Mouse (Mus musculus) cerebellum, adult 11 months (tissue): Measurements from ENCODE around the gene Oas1f.
"Not testable (repeated sequence)": the region's sequence is repeated elsewhere in the genome, so short reads cannot be mapped to it uniquely, and the experiment has no call there.

Experiments used
- DNase-seq: peaks from one replicate; pipeline ENCODE4 v3.0.0; 2022

The Oas1f gene

GRCm38 (mm10) chr5:120871469-120871868, 24.3 kb downstream of the Oas1f start:
- no peak for DNase-seq

- DNase-seq, result peak; percentile 10
Measured at GRCm38 (mm10) chr5:120876839-120877238, 29.7 kb downstream of the Oas1f start.

DNA sequence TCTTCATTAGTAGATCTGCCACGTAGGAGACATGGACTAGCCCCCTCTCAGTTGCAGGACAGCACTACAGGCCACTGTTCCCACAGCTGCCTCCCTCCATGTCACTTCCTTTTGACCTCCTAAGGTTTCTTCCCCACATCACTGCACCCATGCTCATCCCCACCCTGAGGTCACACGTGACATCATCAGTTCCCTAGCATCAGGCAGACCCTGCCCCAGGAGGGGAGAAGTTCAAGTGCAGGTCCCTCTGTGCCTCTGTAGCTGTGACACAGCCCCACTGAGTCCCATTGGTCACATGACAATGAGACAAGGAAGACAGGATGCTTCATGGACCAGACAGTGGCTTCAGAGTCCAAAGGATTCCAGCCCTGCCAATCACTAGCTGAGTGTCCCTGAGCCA, 30.2 kb downstream of the Oas1f start:
- DNase-seq, result not testable (repeated sequence)

DNA sequence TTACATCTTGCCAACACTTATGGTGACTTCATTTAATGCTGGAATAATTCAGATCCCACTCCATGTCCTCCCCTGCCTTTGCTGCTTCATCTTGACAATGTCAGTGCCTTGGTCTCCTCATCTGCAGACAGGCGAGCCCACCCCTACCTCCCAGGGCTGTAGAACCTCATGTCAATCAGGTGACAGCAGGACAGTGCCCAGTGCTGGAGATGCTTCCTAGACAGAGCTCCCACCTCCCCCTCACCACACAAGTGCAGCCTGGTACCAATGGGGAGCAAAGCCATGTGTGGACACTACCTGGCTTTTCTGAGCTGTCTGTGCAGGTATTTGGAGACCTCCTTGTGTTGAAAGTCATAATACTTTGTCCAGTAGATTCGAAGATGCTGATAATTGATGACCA, 31.6 kb downstream of the Oas1f start:
- DNase-seq, result not testable (repeated sequence)

GRCm38 (mm10) chr5:120881681-120882080, 34.5 kb downstream of the Oas1f start:
- not testable (repeated sequence) for DNase-seq

DNA sequence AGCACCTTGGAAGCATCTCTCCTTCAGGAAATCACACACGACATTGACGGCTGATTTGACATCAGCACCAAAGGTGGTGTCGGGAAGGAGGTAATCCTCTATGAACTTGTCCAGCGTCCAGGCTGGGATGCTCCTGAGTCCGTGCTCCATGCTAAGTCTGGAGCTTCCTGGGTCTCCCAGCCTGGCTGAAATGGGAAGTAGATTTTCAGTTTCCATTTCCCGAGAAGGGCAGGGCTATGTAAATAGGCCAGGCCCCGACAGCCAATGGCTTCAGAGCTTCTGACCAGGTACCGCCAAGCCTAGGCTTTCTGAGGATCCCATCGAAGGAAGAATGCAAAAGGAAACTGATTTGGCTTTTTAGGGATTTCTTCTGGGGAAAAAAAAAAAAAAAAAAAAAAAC, 40.2 kb downstream of the Oas1f start, which contains the start of gene Oas1g:
Oas1g (minus strand) TSS at position 201 of the 400 bp plus-strand sequence.
- DNase-seq, result not testable (repeated sequence)

- no peak for DNase-seq
Measured at GRCm38 (mm10) chr5:120887831-120888230, 40.7 kb downstream of the Oas1f start.

DNA sequence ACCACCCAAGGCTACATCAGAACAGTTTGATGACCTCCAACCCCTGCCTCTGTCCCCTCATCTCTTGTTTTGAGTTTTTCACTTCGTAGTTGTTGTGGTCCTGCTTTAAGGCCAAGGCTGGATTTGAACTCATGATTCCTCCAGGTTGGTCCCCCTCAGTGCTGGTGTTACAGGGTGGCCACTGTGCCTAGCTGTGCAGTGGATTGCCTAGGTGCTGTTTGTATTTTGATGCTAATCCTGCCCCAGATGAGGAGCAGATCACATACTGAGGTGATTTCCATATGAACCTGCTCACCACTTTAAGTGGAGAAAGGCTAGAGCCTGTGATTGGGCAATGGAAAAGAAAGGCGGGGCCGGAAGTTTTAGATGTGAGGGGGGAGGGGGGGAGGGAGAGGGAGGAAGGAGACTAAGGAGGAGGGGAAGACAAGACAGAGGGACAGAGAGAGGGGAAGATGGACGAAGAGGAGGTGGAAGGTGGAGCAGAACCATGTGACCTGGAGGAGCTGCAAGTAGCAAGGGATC, 41.2 kb downstream of the Oas1f start:
- not testable (repeated sequence) for DNase-seq

DNA sequence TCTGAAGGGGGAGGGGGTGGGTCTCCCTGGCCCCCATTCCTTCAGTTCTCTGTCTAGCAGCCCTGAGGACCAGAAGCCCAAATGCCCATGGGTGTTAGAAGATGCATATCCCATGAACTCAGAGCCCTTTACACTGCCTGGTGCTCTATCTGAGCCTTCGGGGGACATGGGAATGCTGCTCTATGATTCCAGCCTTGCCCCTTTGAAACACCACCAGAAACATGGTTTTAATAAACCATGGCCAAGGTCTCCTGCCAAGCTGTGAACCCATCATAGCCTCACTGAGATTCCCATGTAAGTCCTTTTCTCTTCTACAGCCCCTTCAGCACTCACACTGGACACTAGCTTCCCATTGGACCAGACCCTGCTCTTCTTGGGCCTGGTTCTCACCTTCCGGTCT, 42.9 kb downstream of the Oas1f start:
- no peak for DNase-seq

- no peak for DNase-seq
Measured at GRCm38 (mm10) chr5:120890991-120891390, 43.8 kb downstream of the Oas1f start.

DNA sequence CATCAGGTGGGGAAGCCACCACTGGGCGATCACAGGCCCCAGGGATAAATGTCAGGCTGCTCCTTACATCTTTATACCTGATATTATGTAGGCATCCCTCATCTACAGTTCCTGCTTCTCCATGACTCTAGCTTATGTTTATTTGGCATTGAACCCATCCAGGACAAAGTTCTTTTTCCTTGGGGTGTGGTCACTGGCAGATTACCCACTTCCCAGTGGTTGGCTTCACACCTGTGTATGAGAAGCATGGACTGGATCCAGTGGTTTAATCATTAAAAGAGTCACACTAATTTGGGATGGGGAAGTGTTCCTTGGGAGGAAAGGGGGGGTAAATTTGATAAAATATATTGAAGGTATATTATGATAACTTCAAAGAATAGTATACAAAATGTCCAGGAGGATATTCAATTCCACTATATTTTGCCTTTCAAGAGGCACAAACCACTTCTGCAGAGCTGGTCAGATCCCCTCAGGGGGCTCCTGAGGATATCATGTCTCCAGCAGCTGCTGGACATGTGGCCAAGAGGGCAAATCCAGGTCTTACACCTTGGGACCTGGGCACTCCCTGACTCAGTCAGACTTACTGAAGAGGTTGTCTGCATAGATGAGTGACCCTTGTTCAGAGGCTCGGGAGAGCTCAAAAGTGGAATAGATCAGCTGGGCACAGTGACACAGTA, 44.5 kb downstream of the Oas1f start:
- not testable (repeated sequence) for DNase-seq

DNA sequence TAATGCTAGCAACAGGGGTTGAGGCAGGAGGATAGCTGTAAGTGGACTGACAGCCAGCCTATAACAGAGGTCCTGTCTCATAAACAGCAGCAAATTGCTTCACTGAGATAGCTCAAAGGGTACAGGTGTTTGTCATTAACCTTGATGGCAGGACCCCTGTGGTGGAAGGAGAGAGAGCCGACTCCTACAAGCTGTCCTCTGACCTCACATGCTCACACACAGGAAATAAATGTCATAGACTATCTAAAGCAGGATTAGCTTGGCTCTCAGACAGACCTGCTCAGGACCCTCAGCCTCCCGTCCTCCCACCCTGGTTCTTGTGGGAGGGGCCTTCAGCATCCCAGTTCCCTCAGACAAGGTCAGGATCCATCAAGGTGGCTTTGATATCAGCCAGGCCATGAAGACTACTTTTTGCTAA, 45.1 kb downstream of the Oas1f start:
- DNase-seq, result no peak

- DNase-seq, result not testable (repeated sequence)
Measured at GRCm38 (mm10) chr5:120893866-120894265, 46.7 kb downstream of the Oas1f start.

DNA sequence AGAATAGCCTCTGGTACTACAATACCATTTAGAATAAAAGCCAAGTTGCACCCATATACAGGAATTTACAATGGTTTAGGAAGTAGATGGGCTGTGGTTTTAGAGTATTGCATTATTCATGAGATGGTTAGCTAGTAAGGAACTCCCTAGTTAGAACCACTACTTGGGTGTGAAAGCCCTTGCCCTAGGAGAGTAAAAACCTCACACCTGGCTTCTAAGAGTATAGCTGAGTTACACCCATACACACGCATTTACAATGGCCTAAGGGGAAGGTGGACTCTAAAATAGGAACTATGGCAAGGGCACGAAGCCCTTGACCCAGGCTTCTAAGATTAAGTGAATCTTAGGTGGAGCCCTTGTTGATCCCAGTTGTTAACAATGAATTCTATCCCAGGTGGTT, 47.5 kb downstream of the Oas1f start:
- not testable (repeated sequence) for DNase-seq

DNA sequence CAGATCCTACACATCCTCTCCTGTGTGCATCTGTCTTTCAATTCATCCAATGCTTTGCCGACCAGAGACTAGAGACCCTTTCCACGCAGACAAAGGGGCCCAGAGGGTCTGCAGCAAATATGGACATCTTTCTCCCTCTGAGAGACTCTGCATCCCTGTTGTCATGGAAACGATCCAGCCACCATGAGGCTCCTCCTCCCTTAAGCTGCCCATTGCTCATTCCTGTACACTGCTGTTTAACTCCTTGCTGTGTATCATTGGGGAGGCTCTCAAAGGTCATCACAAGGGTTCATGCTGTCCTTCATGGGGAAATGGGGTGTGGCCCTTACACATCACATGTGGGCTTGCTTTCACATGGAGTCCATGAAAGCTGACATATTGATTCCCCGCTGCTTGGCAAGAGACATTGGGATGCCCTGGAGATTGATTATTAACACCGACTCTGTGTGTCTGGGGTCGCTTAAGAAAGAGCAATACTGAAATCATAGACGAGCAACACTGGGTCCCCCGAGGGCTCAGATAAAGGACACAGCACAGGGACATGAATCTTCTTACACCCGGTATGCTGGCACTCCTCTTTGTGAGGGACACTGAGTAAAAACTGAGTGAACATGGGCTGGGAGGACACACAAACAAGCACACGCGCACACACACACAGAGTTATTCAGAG, 48.2 kb downstream of the Oas1f start:
- no peak for DNase-seq

DNA sequence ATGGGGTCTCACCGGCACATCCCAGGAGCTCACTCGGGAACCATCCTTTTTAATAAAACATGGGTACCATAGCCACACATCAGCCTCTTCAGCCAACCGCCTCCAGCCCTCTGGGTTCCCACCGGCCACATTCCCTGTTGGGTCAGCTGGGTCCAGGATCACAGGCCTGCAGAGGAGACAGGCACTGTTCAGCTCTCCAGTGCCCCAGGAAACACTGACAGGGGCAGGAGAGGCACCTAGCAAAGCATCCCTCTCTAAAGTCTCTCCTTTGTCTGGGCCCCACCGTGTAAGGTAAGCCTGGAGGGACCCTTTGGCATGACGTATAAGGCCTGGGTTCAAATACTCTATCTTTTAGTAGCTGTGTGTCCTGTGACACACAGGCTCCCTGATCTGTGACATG, 51.1 kb downstream of the Oas1f start:
- no peak for DNase-seq

DNA sequence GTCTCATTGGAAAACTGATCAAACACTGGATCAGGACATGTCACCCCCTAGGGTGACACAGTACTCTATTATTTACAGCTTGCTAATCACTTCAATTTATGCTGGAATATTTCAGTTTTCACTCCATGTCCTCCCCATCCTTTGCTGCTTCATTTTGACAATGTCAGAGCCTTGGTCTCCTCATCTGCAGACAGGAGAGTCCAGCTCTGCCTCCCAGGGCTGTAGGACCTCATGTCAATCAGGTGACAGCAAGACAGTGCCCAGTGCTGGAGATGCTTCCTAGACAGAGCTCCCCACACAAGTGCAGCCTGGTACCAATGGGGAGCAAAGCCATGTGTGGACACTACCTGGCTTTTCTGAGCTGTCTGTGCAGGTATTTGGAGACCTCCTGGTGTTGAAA, 51.6 kb downstream of the Oas1f start:
- no peak for DNase-seq

DNA sequence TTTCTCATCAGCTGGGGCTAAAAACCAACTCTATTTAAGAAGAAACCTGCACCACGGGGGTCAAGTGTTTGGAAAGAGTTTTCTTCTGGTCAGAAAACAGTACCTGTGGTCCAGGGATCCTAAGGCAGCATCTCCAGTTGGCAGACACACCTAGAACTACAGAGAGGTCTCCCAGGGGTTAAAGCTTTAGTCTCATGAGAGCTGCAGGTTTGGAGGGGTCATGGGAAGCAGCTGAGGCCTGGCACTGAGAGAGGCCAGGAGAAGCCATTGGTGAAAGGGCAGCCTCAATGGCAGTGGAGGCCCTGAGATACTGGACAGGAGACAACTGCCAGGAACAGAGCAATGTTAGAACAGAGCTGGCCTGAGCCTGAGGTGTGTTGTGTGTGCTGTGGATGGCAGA, 53.5 kb downstream of the Oas1f start:
- DNase-seq, result no peak

DNA sequence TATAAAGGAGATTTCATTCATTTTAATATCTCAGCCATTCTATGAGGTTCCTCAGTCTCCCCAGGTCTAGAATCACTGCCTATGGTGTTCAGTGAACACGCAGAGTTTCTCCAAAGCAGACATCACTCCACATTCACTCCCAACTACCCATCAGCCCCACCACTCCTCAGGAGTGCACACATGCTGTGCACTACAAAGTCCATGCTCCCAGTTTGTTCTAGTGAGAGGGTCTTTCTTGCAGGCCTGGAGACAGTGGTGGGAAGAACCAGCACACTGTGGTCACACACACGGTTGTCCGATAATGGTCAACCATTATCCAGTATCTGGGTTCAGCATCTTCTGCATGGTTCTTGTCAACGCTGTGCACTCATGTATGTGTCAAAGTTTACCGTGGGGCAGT, 54.9 kb downstream of the Oas1f start:
- DNase-seq, result no peak

GRCm38 (mm10) chr5:120906791-120907733, 59.9 kb downstream of the Oas1f start, which contains the start of gene Oas1a:
TSS of gene Oas1a (minus strand) at chr5:120907521.
- not testable (repeated sequence) for DNase-seq
